Mouse (Mus musculus): ENCODE results near the gene Atp5c1.

GRCm38 (mm10) chr2:10021296-10021695, 59.0 kb downstream of the Atp5c1 start:
- TF ChIP-seq SMC3 (IDR thresholded peaks at IDR 0.05; ENCODE audit: low read depth, low read length) (no peak), ZC3H11A (IDR thresholded peaks at IDR 0.05; ENCODE audit: low read depth, low read length) (no peak), TBP (IDR thresholded peaks at IDR 0.05; ENCODE audit: low read depth, low read length) (no peak), MYC (IDR thresholded peaks at IDR 0.05; ENCODE audit: low read depth, low read length) (no peak), POLR2A (IDR thresholded peaks at IDR 0.05; ENCODE audit: control insufficient read depth in 1 of 2, insufficient read depth in 1 of 2, low read depth in 1 of 2, low read length in 2 of 2, poor library complexity in 1 of 2) (no peak), GATA1 (IDR thresholded peaks at IDR 0.05; ENCODE audit: low read depth, low read length) (no peak), RAD21 (IDR thresholded peaks at IDR 0.05; ENCODE audit: low read depth, low read length) (no peak), CTCF (IDR thresholded peaks at IDR 0.05 in 2 of 3, conservative IDR thresholded peaks at IDR 0.05 in 1 of 3; ENCODE audit: control insufficient read depth in 1 of 3, insufficient read depth in 1 of 3, low read depth in 2 of 3, low read length in 3 of 3, poor library complexity in 1 of 3, severe bottlenecking in 1 of 3) (no peak)
